Mouse (Mus musculus) G1E-ER4 (cell line): ENCODE data around the gene Me3. TPM values are rescaled to one million over a fixed set of nuclear protein-coding genes. Genes with fewer than 3 reads are reported as not detected.

Experiments
- GATA1 ChIP-seq: IDR thresholded peaks from one replicate; pipeline ENCODE4 v1.8.0; 2012; ENCODE audit warnings: low read length, inconsistent platforms
- polyA plus RNA-seq: library from polyadenylated mRNA; stranded (reverse); fragments of >175 nt; gene quantifications from 2 replicates; pipeline ENCODE4 v1.2.3, GENCODE M21; 2012

Me3 gene
- polyA plus RNA-seq, 1 experiment: not detected

- TF ChIP-seq GATA1: no peak
Observed at GRCm38 (mm10) chr7:89829201-89829600, 197.0 kb downstream of the Me3 start.

GRCm38 (mm10) chr7:89833521-89833920 lies 201.3 kb downstream of the Me3 start:
- no peak for TF ChIP-seq GATA1

DNA sequence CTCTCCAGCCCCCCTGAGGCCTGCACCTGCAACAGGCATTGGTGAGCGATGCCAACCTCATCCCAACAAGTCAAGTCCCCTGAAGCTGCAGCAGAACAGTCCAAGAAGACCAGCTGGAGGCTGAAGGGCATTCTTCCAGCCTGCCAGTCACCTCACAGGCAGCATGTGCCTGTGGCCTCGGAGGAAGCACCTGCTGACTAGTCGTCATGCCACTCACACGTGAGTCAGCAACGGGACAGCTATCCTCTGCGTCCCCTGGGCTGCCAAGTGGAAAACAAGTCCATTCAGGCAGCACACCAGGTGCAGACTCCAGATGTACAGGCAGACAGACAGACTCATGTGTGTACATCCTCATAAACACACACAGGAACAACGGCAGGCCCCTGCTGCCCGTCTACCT lies 203.4 kb downstream of the Me3 start:
- TF ChIP-seq GATA1: no peak

- TF ChIP-seq GATA1: no peak
Observed at GRCm38 (mm10) chr7:89836676-89837075, 204.5 kb downstream of the Me3 start.

- no peak for TF ChIP-seq GATA1
Observed at GRCm38 (mm10) chr7:89837841-89838240, 205.6 kb downstream of the Me3 start.

DNA sequence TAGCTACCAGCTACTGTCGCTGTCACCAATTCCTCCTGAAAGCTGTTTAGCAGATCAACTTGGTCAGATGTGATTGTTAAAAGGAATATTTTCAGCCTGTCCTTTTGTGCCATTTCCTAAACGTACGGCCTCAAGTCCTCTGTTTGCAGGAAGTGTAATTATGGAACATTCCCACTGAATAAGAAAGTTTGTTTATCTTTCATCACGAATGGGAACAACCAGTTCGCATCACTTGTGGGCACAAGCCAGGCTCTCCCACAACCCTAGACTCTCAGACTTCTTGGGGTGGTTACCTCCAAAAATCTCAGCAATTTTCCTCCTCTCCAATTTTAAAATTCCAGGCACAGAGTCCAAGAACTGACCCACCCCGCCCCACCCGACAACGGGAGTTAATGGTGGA lies 207.5 kb downstream of the Me3 start:
- no peak for TF ChIP-seq GATA1

DNA sequence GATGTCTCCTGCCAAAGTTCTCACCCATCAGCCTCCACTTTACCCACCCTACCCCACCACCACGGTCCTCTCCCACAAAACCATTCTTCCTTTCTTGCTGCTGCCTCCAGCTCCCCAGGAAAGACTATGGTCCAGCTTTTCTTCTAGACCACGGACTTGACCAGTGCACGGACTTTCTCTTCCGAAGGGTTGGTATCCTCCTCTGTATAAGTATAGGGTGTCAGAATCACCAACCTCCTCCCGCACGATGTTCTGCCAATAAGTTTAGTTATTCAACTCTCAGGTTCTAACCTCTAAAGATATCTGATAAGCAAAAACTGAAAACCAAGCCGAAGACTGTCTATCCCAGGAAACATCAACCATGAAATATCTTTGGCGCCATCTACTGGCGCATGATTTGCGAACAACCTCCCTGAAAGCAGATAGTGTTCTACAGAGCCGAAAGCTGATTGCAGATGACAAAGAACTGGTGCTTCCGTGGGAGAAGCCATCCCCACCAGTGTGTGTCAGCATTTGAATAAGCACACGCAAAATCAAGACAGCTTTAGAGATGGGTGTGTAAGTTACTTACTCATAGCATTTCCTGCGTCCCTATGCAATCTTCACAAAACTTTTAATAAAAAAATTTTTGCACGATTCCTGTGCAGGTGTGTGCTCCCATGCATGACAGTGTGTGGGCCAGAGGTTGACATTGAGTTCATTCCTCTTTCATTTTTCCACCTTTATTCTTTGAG lies 209.6 kb downstream of the Me3 start:
- TF ChIP-seq GATA1: no peak

DNA sequence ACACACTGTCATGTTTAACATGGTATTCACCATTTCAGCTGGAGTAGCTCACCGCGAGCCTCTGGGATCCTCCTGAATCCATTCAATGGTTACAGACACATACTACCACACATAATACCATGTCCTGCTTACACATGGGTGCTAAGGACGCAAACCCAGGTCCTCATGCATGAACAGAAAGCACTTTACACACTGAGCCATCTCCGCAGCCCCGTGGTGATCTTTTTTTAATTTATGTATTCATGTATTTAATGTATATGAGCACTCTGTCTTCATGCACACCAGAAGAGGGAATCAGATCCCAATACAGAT lies 210.2 kb downstream of the Me3 start:
- TF ChIP-seq GATA1: no peak

- no peak for TF ChIP-seq GATA1
Observed at GRCm38 (mm10) chr7:89843121-89843520, 210.9 kb downstream of the Me3 start.

- no peak for TF ChIP-seq GATA1
Observed at GRCm38 (mm10) chr7:89843533-89843932, 211.3 kb downstream of the Me3 start.

GRCm38 (mm10) chr7:89845669-89846068 lies 213.5 kb downstream of the Me3 start:
- no peak for TF ChIP-seq GATA1

DNA sequence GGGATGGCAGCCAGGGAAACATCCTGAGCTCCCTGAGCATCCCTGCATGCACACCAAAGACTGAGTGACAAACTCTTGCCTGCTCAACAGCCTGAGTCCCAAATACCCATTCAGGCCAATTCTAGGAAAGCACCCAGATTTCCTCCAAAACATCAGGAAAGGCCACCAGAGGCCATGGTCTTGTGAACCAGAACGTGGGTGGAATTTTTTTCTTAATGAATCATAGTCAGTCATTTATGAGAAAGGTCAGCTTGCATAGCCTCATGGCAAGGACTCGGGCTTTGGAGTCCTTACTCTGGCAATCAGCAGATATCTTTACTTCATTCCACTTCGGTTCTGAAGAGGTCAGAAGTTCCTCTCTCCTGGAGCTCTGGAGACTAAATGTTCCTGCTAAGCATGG lies 218.3 kb downstream of the Me3 start:
- TF ChIP-seq GATA1: no peak

GRCm38 (mm10) chr7:89852158-89853095 lies 220.2 kb downstream of the Me3 start:
- no peak for TF ChIP-seq GATA1

- no peak for TF ChIP-seq GATA1
Observed at GRCm38 (mm10) chr7:89853131-89853530, 220.9 kb downstream of the Me3 start.

GRCm38 (mm10) chr7:89855196-89855595 lies 223.0 kb downstream of the Me3 start:
- TF ChIP-seq GATA1: no peak

DNA sequence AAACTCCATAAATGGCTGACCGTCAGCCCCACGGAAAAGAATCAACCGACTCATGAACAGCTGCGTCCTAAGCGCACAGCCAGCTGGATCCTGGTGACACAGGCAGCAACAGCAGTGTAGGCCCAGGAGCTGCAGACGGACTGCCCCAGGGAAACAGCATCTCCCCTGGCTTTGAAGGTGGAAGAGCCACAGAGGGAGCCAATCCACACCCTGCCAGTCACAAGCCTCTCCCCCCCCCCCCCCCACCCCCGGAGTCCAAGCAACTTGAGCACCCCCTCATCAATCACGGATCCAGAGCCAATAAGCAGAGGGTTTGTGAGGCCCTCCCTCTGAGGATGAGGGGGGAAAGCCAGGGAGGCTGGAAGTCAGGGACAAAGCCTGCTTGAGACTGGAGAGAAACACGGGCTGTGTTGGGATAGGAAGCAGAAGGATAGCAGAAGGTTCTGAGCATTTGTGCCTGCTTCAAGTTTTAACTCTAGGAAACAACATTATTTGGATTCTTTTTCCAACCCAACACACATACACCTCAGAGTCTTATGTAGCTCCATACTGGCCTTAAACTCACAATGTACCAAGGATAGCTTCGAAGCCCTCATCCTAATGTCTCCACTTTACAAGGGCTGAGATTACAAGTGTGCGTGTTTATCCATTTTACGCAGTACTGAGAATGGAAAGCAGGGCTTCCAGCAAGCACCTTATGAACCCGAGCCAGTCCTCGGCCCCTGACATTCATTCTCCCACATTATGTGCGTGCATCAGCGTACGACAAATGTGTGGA lies 224.4 kb downstream of the Me3 start:
- no peak for TF ChIP-seq GATA1
